Mouse (Mus musculus): ENCODE data around the gene Casq2.

GRCm38 (mm10) chr3:102191575-102191974 lies 105.4 kb downstream of the Casq2 start:
- TF ChIP-seq TAL1 (IDR thresholded peaks at IDR 0.05; ENCODE audit: low read length) (no peak), GATA1 (IDR thresholded peaks at IDR 0.05; ENCODE audit: low read length) (no peak)
